Mouse (Mus musculus) liver, embryonic 15.5 days (tissue): ENCODE data around the gene Tmem80. TPM values are rescaled to one million over a fixed set of nuclear protein-coding genes. Genes with fewer than 3 reads are reported as not detected.

Experiments used
- ATAC-seq: fragments of 200-750 bp; cut with Nextera tagmentation; 2 replicates; pipeline ENCODE4 v1.8.0; 2017; ENCODE audit warnings: moderate number of reproducible peaks, mild to moderate bottlenecking, moderate library complexity; ENCODE audit not compliant: insufficient read depth
- H3K27ac ChIP-seq: fragments of 300-500 bp; sonication (generic); replicated peaks from 2 replicates; pipeline ENCODE4 v1.5.1; 2015; ENCODE audit warnings: mild to moderate bottlenecking, inconsistent platforms
- H3K27me3 ChIP-seq: fragments of 300-500 bp; sonication (generic); 2 replicates; pipeline ENCODE4 v1.6.1; 2015; ENCODE audit warnings: mild to moderate bottlenecking, inconsistent platforms
- H3K36me3 ChIP-seq: fragments of 300-500 bp; sonication (generic); replicated peaks from 2 replicates; pipeline ENCODE4 v1.6.1; 2015; ENCODE audit warnings: moderate library complexity, mild to moderate bottlenecking, inconsistent platforms
- H3K4me1 ChIP-seq: fragments of 300-500 bp; sonication (generic); replicated peaks from 2 replicates; pipeline ENCODE4 v1.6.1; 2015; ENCODE audit warnings: inconsistent platforms
- H3K4me2 ChIP-seq: fragments of 300-500 bp; sonication (generic); 2 replicates; pipeline ENCODE4 v1.6.1; 2015; ENCODE audit warnings: moderate library complexity, mild to moderate bottlenecking, inconsistent platforms
- H3K4me3 ChIP-seq: fragments of 300-500 bp; sonication (generic); replicated peaks from 2 replicates; pipeline ENCODE4 v1.5.1; 2015; ENCODE audit warnings: mild to moderate bottlenecking, inconsistent platforms
- H3K9ac ChIP-seq: fragments of 300-500 bp; sonication (generic); 2 replicates; pipeline ENCODE4 v1.6.1; 2015; ENCODE audit warnings: moderate library complexity, mild to moderate bottlenecking, inconsistent platforms
- H3K9me3 ChIP-seq: fragments of 300-500 bp; sonication (generic); replicated peaks from 2 replicates; pipeline ENCODE4 v1.6.1; 2016; ENCODE audit warnings: inconsistent platforms
- WGBS: fragments of 180-500 bp; shearing (Covaris S2); methylation state at CpG from one replicate; pipeline ENCODE4 v1.1.7; 2015; ENCODE audit warnings: mixed read lengths; ENCODE audit not compliant: insufficient replicate concordance; 5-methylcytosine and 5-hydroxymethylcytosine counted together
- polyA plus RNA-seq: library from polyadenylated mRNA; unstranded; fragments of >200 nt; fragmentation: Nextera tagmentation; extraction: Ambion mirVana; gene quantifications from 2 replicates; pipeline ENCODE4 v1.2.1, GENCODE M21; 2015

Gene Tmem80
- 14.8 and 15.8 TPM in 2 replicates for polyA plus RNA-seq

DNA sequence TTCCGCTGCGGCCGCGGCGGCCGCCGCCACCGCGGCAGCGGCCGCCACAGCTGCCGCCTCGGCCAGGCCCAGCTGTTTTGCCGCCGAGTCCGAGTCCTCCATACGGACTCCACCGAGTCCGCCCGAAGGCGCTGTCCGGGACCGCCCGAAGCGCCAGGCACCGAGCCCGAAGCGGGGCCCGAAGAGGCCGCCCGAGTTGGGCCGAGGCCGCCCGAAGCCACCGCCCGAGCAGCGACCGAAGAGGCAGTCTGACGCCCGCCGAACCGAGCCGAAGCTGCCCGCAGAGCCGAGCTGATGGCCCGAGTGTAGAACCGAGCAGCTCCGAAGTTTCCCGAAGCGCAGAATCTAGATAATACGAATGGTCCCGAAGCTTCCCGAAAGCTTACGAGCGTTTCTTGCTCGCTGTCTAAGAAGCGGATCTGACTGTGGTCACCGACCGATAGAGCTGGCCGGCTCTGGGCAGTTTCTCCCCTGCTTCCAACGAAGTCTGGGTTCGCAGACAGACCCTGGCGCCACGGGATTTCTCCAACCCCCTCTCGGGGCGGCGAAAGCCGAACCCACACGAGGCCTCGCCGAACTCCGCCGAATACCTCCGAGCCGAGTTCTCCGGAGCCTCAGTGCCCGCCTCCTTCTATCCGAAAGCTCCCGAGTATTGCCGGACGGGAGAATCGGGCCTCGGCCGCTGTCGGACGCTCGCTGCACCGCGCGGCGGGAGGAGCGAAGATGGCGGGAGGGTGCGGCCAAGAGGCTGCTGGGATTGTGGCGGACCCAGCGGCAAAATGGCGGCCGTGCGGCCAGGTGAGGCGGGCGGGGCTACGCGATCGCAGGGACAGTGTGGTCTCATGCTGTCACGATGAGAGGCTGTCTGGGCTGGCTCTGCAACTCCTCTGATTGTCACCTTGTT is at the start of gene Tmem80, which contains the start of gene Deaf1:
Gene Tmem80 (plus strand): TSS at position 271 of the 904 bp plus-strand sequence.
Gene Deaf1 (minus strand): TSS at position 222 of the 904 bp plus-strand sequence.
- peaks cover 21% of the 10 kb centered on the region for H3K36me3 ChIP-seq
- H3K27me3 ChIP-seq, result no peaks in the 10 kb centered on the region
- H3K4me1 ChIP-seq, result peaks cover 42% of the 10 kb centered on the region
- ATAC-seq, result peak; percentile 91
- peak within 1 kb of the TSS; percentile 97 for H3K27ac ChIP-seq
- under 1% methylated on average over 105 of the region's 105 CpGs for WGBS
- peak within 1 kb of the TSS; percentile 96 for H3K4me2 ChIP-seq
- peak within 1 kb of the TSS; percentile 94 for H3K9ac ChIP-seq
- H3K9me3 ChIP-seq, result no peaks in the 10 kb centered on the region
- peak within 1 kb of the TSS; percentile 71 for H3K4me3 ChIP-seq

DNA sequence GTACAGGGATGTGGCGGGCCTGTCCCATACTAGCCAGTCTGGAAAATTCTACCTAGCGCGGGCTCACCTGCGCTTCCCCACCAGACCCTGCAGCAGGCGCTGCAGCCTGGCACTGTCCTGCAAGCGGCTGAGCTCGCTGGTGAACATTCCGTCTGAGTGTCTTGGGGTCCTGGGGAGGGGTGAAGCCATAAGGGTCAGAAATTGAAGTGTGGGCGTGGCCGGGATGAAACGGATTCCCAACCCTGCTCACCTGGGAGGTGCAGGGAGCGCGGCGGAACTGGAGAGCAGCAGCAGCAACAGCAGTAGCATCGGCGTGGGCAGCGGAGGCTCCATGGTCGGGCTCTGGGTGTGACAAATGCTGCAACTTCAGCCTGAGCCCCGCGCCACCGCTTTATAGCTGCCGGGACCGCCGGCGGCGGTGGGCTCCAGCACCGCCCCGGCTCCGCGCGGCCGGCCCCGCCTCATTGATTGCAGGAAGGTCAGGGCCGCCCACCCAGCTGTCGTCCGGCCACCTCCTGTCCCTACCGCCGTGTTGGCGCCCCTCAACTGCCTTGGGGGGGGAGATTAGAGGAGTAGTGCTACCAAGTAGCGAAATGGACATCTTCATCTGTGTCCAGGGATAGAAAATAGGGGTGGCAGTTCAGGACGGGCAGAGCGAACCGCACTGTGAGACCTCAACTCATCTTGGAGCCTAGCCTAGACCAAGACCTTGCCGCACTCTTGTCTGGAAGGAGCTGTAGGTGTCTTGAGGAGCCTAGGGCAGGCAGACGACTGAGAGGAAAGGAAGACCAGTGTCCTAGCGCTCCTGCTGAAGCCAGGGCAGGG is 48.6 kb upstream of the Tmem80 start, which contains the start of gene Sct:
Gene Sct (minus strand): TSS at position 368 of the 825 bp plus-strand sequence.
- no peaks in the 10 kb centered on the region for H3K36me3 ChIP-seq
- H3K4me3 ChIP-seq, result peak within 1 kb of the TSS; percentile 38
- ATAC-seq, result peak; percentile 20; the same call in 1 of the 2 replicates
- peak within 1 kb of the TSS; percentile 64 for H3K4me2 ChIP-seq
- H3K27me3 ChIP-seq, result peaks cover 68% of the 10 kb centered on the region
- H3K9ac ChIP-seq, result no peak within 1 kb of the TSS
- no peak within 1 kb of the TSS for H3K27ac ChIP-seq
- H3K4me1 ChIP-seq, result peaks cover 6% of the 10 kb centered on the region
- no peaks in the 10 kb centered on the region for H3K9me3 ChIP-seq
- WGBS, result 6% methylated on average over 46 of the region's 46 CpGs

DNA sequence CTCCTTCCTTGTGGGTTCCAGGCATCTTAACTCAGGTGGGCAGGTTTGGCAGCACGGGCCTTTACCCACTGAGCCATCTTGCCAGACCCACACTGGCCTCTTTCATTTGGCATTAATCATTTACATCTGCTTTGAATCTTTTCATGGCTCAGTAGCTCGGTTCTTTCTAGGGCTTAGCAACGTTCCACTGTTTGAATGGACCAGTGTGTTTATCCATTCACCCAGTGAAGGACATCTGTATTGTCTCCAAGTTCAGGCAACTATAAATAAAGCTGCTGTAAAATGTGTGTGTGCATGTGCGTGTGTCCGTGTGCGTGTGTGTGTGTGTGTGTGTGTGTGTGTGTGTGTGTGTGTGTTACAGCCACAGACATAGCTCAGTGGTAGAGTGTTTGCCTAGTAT is 46.1 kb upstream of the Tmem80 start:
- H3K4me1 ChIP-seq, result peaks cover 6% of the 10 kb centered on the region
- H3K4me3 ChIP-seq, result no peak overlapping the region
- no peak for ATAC-seq
- no peaks in the 10 kb centered on the region for H3K9me3 ChIP-seq
- 72% methylated on average over 6 of the region's 6 CpGs for WGBS
- H3K4me2 ChIP-seq, result no peak overlapping the region
- H3K9ac ChIP-seq, result no peak overlapping the region
- no peaks in the 10 kb centered on the region for H3K36me3 ChIP-seq
- peaks cover 61% of the 10 kb centered on the region for H3K27me3 ChIP-seq
- no peak overlapping the region for H3K27ac ChIP-seq

DNA sequence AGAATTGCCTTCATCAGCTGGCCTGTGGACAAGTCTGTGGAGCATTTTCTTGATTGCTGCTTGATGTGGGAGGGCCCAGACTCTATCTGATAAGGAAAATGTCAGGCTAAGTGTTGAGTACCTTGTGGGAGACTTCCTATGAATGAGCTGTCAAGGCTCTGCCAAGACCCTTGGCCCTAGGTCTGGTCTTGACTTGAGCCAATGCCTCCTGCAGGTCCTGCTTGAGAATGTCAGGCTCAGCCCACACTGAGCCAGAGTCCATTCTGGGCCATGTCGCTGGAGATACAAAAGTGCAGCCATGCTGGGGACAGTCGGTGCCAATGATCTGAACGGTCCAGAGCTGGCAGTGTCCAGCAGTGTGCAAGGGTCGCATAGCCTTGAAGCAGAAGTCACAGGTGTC is 44.8 kb upstream of the Tmem80 start:
- no peak for ATAC-seq
- H3K27ac ChIP-seq, result no peak overlapping the region
- H3K4me1 ChIP-seq, result peaks cover 6% of the 10 kb centered on the region
- no peak overlapping the region for H3K9ac ChIP-seq
- no peaks in the 10 kb centered on the region for H3K9me3 ChIP-seq
- no peak overlapping the region for H3K4me2 ChIP-seq
- no peaks in the 10 kb centered on the region for H3K36me3 ChIP-seq
- WGBS, result 57% methylated on average over 4 of the region's 4 CpGs
- H3K4me3 ChIP-seq, result no peak overlapping the region
- peaks cover 53% of the 10 kb centered on the region for H3K27me3 ChIP-seq

DNA sequence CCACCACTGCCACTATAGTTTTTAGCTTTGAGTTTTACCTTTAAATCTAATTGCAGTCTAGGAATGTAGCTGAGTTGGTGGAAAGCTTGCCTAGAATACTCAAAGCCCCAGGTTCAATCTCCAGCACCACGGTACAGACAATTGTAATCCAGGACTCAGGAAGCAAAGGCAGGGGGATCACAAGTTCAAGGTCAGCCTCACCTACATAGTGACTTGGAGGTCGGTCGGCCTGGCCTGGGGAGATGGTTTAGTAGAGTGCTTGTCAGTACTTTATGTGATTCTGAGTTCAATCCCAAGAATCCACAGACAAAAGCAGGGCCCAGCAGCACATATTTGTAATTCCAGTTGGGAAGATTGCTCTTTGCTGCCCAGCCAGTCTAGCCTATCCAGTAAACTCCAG is 39.5 kb upstream of the Tmem80 start:
- WGBS, result 56% methylated on average over 3 of the region's 3 CpGs
- no peak overlapping the region for H3K4me2 ChIP-seq
- no peaks in the 10 kb centered on the region for H3K36me3 ChIP-seq

DNA sequence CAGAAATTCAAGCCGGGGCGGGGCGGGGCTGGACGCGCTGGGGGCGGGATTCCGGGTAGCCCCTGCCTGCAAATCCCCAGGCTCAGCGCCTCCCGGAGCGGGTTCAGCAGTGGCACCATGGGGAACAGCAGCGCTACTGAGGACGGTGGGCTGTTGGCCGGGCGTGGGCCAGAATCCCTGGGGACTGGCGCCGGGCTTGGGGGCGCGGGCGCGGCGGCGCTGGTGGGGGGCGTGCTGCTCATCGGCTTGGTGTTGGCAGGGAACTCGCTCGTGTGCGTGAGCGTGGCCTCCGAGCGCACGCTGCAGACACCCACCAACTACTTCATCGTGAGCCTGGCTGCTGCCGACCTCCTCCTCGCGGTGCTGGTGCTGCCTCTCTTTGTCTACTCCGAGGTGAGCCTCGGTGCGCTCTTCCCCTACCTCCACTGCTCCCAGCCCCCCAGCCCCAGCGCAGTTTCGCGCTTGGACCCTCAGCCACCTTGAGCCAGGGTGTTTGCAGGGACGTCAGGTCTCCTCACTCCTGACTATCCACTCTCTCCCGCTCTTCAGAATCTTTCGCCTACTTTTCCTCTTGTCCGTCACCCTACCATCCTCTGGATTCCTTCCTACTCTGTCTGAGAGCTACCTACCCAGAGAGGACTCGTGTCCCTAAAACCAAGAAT is 35.5 kb upstream of the Tmem80 start, which contains the start of gene Drd4:
Gene Drd4 (plus strand): TSS at position 86 of the 662 bp plus-strand sequence.
- Histone ChIP-seq H3K9ac (no peak within 1 kb of the TSS), H3K9me3 (no peaks in the 10 kb centered on the region), H3K4me2 (peak within 1 kb of the TSS; percentile 55), H3K4me3 (peak within 1 kb of the TSS; percentile 32), H3K27ac (no peak within 1 kb of the TSS), H3K4me1 (peaks cover 16% of the 10 kb centered on the region), H3K27me3 (peaks cover 89% of the 10 kb centered on the region), H3K36me3 (0 out of 2 replicates have a peak, but pooled peaks cover under 1% of the 10 kb centered on the region)
- 3% methylated on average over 46 of the region's 46 CpGs for WGBS
- no peak for ATAC-seq

More for the DNA sequence above, 39.5 kb upstream of the Tmem80 start:
- H3K9me3 ChIP-seq, result no peaks in the 10 kb centered on the region
- ATAC-seq, result no peak
- H3K27ac ChIP-seq, result no peak overlapping the region
- no peak overlapping the region for H3K4me3 ChIP-seq
- no peak overlapping the region for H3K9ac ChIP-seq
- peaks cover 5% of the 10 kb centered on the region for H3K4me1 ChIP-seq
- H3K27me3 ChIP-seq, result peaks cover 69% of the 10 kb centered on the region

DNA sequence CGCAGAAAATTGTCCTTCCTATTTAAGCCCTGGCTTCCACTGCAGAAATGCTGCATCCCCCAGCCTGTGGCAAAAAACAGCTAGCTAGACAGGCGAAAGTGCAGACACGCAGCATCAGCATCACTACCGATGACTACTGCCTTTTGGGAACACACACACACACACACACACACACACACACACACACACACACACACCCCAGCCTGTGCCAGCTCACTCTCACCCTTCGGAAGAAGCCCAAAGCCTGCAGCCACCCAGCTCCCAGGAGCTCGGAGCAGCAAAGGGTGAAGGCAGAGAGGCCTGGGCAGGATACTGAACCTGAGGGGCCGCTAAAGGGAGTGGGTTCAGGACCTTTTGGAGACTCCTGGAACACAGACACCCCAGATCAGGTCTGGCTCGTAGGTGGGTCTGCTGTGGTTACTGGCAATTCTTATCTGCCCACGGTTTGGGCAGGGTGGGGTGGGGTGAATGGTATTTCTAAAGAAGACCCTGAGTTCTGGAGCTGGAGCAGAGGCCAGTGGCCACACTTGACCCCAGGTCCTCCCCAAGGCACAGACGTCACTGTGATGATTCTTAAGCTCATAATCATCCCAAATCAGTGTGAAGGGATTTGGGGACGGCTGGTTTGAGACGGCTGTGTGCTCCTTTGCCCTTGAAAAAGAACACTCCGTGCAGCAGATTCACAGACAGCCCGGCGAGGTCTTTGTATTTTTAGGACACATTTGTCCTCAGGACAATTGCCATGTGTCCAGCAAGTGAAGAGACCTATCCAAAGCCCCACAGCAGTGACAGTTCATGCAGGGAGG is 34.8 kb upstream of the Tmem80 start:
- no peak for ATAC-seq
- Histone ChIP-seq H3K9ac (no peak overlapping the region), H3K4me3 (no peak overlapping the region)

DNA sequence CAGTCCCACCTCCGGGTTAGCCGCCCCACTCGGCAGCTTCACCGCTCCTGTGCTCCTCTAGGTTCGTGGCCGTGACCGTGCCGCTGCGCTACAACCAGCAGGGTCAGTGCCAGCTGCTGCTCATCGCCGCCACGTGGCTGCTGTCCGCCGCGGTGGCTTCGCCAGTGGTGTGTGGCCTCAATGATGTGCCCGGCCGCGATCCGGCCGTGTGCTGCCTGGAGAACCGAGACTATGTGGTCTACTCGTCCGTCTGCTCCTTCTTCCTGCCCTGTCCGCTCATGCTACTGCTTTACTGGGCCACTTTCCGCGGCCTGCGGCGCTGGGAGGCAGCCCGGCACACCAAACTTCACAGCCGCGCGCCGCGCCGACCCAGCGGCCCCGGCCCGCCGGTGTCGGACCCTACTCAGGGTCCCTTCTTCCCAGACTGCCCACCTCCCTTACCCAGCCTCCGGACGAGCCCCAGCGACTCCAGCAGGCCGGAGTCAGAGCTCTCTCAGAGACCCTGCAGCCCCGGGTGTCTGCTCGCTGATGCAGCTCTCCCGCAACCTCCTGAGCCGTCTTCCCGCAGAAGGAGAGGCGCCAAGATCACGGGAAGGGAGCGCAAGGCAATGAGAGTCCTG is 33.6 kb upstream of the Tmem80 start:
- Histone ChIP-seq H3K4me2 (peak overlapping the region; percentile 50), H3K36me3 (peaks cover 3% of the 10 kb centered on the region; the same call in 1 of the 2 replicates), H3K27me3 (peaks cover 74% of the 10 kb centered on the region), H3K4me3 (peak overlapping the region; percentile 29), H3K9ac (no peak overlapping the region), H3K4me1 (peaks cover 29% of the 10 kb centered on the region), H3K9me3 (no peaks in the 10 kb centered on the region), H3K27ac (no peak overlapping the region)
- no peak for ATAC-seq
- WGBS, result under 1% methylated on average over 53 of the region's 53 CpGs

More for the DNA sequence above, 34.8 kb upstream of the Tmem80 start:
- Histone ChIP-seq H3K27me3 (peaks cover 86% of the 10 kb centered on the region), H3K4me2 (no peak overlapping the region), H3K27ac (no peak overlapping the region), H3K4me1 (peaks cover 22% of the 10 kb centered on the region), H3K9me3 (no peaks in the 10 kb centered on the region), H3K36me3 (0 out of 2 replicates have a peak, but pooled peaks cover 3% of the 10 kb centered on the region)
- WGBS, result 29% methylated on average over 15 of the region's 15 CpGs

DNA sequence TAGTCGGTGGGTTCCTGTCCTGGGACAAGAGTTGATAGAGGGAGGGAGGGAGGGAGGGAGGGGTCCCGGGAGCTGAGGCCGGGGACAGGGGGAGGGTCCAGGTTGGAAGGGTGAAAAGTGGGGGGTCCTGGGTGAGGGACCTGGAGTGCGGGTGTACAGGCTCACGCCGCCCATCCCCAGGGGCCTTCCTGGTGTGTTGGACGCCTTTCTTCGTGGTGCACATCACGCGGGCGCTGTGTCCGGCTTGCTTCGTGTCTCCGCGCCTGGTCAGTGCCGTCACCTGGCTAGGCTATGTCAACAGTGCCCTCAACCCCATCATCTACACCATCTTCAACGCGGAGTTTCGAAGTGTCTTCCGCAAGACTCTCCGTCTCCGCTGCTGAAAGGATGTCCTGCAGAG is 33.1 kb upstream of the Tmem80 start:
- H3K36me3 ChIP-seq, result peaks cover 5% of the 10 kb centered on the region; the same call in 1 of the 2 replicates
- peaks cover 71% of the 10 kb centered on the region for H3K27me3 ChIP-seq

More for the DNA sequence above, 33.1 kb upstream of the Tmem80 start:
- Histone ChIP-seq H3K9ac (no peak overlapping the region), H3K4me3 (no peak overlapping the region), H3K4me1 (peaks cover 29% of the 10 kb centered on the region), H3K9me3 (no peaks in the 10 kb centered on the region), H3K27ac (no peak overlapping the region), H3K4me2 (peak overlapping the region; percentile 50)
- no peak for ATAC-seq
- WGBS, result 7% methylated on average over 22 of the region's 22 CpGs
